In the genomic region with DNA sequence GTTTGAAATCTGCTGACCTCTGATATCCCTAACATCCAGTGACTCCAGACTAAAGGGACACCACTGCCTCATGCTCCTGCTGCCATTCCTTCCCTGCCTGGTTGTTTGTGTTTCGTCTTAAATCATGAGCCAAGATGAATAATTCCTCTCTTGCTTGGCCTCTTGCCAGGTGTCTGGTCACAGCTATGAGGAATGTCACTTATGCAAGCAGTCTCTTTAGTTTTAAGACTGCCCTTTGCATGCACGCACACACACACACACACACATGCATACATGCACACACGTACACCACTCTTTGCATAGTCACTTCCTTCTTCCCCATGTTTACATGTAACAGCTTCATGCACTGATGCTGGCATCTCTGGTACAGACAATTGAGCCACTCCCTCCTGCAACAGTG, we compare ENCODE assay signal across 12 mouse cellular contexts.
DNase-seq lines count a peak whose midpoint lies in the region; ATAC-seq and TF ChIP-seq lines count a peak whose summit lies in the region.
"Had no signal": no experiment of that assay in that cellular context is flagged by ENCODE, and none has a peak within 500 bp of the region (broad histone marks: within the 10 kb centered on the region; RNA-seq: fewer than 3 reads in every experiment).

No protein-coding gene starts in this region.

- no peaks in the 10 kb centered on the region for H3K27me3 ChIP-seq in lung, embryonic 16.5 days (ENCODE audit: control insufficient read depth, insufficient read depth, low read depth, low read length)
- no peaks in the 10 kb centered on the region for H3K27me3 ChIP-seq in liver, postnatal 0 days (ENCODE audit: insufficient read depth, low read length)

- no peak overlapping the region for H3K4me3 ChIP-seq in lung, embryonic 16.5 days (ENCODE audit: low read length)
- H3K4me3 ChIP-seq in liver, postnatal 0 days (ENCODE audit: low read depth, low read length): no peak overlapping the region
- H3K4me3 ChIP-seq: heart, adult 2 months had no signal

- H3K9me3 ChIP-seq in lung, embryonic 16.5 days (ENCODE audit: control insufficient read depth, low read length): no peaks in the 10 kb centered on the region
- no peaks in the 10 kb centered on the region for H3K9me3 ChIP-seq in liver, postnatal 0 days (ENCODE audit: low read length)

- peak; percentile 7 for DNase-seq in heart, postnatal 10 days
- DNase-seq in heart, adult 8-10 months (ENCODE audit: low spot score): no peak
- no peak for DNase-seq in lung, adult 18-20 months
- peak; percentile 26 for DNase-seq in adrenal gland, adult 2 months
- DNase-seq in liver, postnatal 0 days: peak; percentile 15
- DNase-seq in layer of hippocampus, postnatal 14 days (ENCODE audit: low spot score in 2 of 2): no peak
- DNase-seq: heart, adult 2 months; thymus, postnatal 36 days had no signal

- no peak overlapping the region for H3K4me2 ChIP-seq in lung, embryonic 16.5 days (ENCODE audit: low read depth, low read length)
- H3K4me2 ChIP-seq in liver, postnatal 0 days (ENCODE audit: low read depth, low read length): no peak overlapping the region

- H3K9ac ChIP-seq in lung, embryonic 16.5 days (ENCODE audit: low read length): no peak overlapping the region
- H3K9ac ChIP-seq in liver, postnatal 0 days (replicated peaks): no peak overlapping the region
- H3K9ac ChIP-seq: liver, embryonic 14.5 days had no signal

- no peak for TF ChIP-seq EP300 in liver, postnatal 0 days (IDR thresholded peaks at IDR 0.05; ENCODE audit: low read depth)

- WGBS in lung, embryonic 16.5 days: 20% methylated on average over 3 of the region's 3 CpGs
- 64% methylated on average over 3 of the region's 3 CpGs for WGBS in liver, postnatal 0 days (ENCODE audit: insufficient replicate concordance)

- H3K4me1 ChIP-seq in lung, embryonic 16.5 days (replicated peaks; ENCODE audit: control insufficient read depth, insufficient read depth, low read length): peaks cover 5% of the 10 kb centered on the region; the same call in 1 of the 2 replicates
- H3K4me1 ChIP-seq in liver, postnatal 0 days (ENCODE audit: insufficient read depth): no peaks in the 10 kb centered on the region

- H3K27ac ChIP-seq in lung, embryonic 16.5 days (ENCODE audit: low read length): no peak overlapping the region
- no peak overlapping the region for H3K27ac ChIP-seq in liver, postnatal 0 days (ENCODE audit: low read depth)
- H3K27ac ChIP-seq: heart, adult 2 months; liver, embryonic 14.5 days had no signal

- peak; percentile 91 for ATAC-seq in lung, embryonic 16.5 days (ENCODE audit: low read depth)
- ATAC-seq in liver, postnatal 0 days: no peak
- ATAC-seq in activated CD4-positive, CD25-positive, alpha-beta regulatory T cell, adult 4 months: no peak
- ATAC-seq: CD4-positive, CD25-positive, alpha-beta regulatory T cell, adult 4 months had no signal

- no peak for TF ChIP-seq CTCF in liver, postnatal 0 days (IDR thresholded peaks at IDR 0.05; ENCODE audit: low read depth)

- no peaks in the 10 kb centered on the region for H3K36me3 ChIP-seq in lung, embryonic 16.5 days (ENCODE audit: control insufficient read depth, insufficient read depth, low read length)
- H3K36me3 ChIP-seq in liver, postnatal 0 days (replicated peaks; ENCODE audit: insufficient read depth, low read length): no peaks in the 10 kb centered on the region

- intact Hi-C loops in heart, postnatal 10 days (cut with DNase I): no loop called here

Comparison
In these comparisons a context has a peak if more than half of its experiments do, and no peak if none do; other contexts are left out.
1. DNase-seq: peak in heart, postnatal 10 days (2 of 2), adrenal gland, adult 2 months (single experiment) and liver, postnatal 0 days (single experiment); none in heart, adult 8-10 months (single experiment), lung, adult 18-20 months (0 of 2) and layer of hippocampus, postnatal 14 days (0 of 2).